Mouse (Mus musculus): ENCODE measurements at regions not wholly inside any gene's neighbourhood (a gene's known extent, or its start where the extent isn't known, plus 50 kb on each side); places are given as distances from the start of the nearest gene placed in this dataset.
"Not testable (repeated sequence)": the region's sequence is repeated elsewhere in the genome, so short reads cannot be mapped to it uniquely, and the experiment has no call there.

DNA sequence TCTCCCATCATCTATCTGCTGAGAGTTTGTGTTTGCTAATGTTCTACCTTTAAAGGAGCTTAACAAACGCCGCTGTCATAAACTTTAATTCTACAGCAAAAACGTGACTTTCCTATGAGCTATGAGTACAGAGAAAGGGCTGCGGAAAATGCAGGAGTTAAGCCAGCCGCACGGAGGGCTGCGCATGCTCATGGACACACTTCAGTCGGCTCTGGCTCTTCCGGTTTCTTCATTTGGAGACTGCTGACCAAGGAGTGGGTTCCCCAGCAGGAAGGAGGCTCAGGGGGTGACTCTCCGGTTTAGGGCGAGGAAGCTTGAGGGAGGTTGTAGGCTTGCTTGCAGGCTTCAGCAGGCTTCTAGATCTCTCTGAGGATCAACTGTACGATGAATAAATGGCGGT, 59.3 kb downstream of the Sox2 start:
- no peak for DNase-seq (ENCODE audit: low read depth, low spot score)

DNA sequence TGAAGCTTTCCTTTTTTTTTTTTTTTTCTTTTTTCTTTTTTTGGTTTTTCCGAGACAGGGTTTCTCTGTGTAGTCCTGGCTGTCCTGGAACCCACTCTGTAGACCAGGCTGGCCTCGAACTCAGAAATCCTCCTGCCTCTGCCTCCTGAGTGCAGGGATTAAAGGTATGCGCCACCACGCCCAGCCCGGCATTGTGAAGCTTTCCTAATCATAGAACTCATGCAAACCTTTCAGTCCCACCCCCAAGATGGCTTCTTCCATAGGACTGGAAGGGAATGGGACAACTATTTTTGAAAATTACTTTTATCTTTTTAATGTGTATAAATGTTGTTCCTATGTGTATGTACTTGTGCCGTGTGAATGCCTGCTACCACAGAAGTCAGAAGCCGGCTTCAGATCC, 61.9 kb downstream of the Sox2 start:
- not testable (repeated sequence) for DNase-seq (ENCODE audit: low read depth, low spot score)

DNA sequence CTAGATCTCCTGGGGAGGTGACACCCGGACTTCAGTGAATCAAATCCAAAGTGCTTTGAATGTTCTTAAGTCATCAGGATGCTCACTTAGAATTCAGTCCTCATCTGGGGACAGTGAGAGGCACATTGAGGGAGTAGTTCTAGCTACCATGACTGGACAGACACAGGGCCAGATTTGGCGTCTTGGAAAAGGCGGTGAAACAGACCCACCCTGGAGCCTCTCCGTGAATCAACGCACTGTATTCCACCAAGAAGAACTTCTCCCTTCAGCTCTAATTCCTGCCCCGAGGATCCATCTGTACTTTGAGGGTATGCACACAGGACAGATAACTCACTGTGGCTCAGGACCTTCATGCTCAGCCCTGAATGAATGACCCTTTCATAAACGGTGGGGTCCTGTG, 72.3 kb downstream of the Sox2 start:
- DNase-seq (ENCODE audit: low read depth, low spot score): no peak

DNA sequence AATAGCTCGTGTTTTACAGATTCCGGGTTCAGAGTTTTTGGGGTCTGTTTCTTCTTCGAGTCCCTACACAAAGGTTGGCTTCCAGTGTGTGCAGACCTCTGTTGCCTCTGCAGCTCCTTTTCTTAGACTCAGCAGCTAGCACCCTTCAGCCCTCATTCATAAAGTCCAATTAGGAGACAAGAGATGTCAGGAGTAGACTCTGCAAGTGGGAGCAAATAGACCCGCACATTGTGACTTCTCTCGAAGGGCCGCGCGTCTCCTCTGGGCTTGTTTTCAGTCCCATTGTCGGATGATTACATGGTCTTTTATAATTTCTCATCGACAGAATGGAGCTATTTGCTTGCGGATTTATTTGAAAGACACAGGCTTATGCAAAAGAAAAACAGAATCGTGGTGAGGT, 76.8 kb downstream of the Sox2 start:
- no peak for DNase-seq (ENCODE audit: low read depth, low spot score)

DNA sequence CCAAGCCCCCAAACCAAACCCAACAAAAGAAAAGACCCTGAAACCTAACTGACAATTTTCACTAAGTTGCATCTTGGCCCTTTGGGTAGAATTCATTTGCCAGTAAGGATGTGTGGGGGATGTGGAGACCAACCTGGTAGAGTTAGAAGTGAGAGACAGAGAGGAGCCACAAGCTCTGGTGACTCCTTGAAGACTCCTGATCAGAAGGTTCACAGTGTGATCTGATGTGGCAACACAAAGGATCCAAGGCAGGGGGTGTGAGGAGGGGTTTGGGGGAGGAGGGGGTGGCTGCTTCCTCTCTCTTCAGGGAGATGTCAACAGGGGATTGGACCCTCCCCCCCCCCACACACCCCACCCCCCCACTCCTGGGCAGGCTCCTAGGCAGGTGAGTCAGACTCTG, 78.1 kb downstream of the Sox2 start:
- no peak for DNase-seq (ENCODE audit: low read depth, low spot score)

DNA sequence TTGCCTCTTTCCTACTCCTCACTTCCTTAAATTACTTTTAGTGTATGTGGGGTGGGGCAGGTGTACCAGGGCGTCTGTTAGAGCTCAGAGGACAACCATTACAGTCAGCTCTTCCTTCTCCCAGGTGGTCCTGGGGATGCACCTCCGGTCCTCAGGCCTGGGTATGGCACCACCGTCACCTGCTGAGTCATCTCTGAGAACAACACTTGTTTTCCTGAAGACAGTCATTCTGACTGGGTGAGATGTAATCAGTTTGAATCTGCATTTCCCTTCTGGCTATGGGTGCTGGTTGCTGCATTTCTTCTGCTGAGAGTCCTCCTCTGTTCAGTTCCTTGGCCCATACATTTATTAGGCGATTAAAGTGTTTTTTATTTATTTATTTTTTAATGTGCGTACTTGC, 84.8 kb downstream of the Sox2 start:
- DNase-seq (ENCODE audit: low read depth, low spot score): peak; percentile 41

DNA sequence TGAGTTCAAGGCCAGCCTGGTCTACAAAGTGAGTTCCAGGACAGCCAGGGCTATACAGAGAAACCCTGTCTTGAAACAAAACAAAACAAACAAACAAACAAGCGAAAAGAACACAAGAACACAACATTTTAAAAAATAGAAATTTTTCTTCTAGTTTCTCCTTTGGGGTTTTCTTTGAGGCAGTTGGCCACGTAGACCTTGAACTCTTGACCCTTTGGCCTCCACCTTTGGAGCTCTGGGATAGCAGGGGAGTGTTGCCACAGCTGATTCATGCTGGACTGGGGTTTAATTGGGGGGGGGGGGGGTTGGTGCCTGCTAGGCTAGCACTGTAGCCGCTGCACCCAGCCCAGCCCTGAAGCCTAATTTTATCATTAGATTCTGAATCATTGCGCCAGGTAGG, 87.8 kb downstream of the Sox2 start:
- DNase-seq (ENCODE audit: low read depth, low spot score): no peak

DNA sequence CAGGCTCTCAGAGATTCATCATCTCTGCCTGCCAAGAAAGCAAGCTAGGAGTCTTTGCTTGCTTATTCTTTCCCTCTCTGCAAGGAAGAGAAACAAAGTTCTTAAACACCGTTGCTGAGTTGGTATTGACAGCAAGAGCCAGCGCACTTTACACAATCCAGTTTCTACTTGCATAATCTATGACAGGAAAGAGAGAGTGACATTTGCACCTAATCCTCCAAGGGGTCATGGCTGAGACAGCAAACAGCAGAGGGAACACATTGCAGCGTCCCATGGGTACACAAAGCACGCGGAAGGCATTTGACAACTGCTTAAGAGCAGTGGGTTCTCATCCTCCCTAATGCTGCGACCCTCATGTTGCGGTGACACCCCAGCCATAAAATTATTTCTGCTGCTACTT, 88.7 kb downstream of the Sox2 start:
- no peak for DNase-seq (ENCODE audit: low read depth, low spot score)

DNA sequence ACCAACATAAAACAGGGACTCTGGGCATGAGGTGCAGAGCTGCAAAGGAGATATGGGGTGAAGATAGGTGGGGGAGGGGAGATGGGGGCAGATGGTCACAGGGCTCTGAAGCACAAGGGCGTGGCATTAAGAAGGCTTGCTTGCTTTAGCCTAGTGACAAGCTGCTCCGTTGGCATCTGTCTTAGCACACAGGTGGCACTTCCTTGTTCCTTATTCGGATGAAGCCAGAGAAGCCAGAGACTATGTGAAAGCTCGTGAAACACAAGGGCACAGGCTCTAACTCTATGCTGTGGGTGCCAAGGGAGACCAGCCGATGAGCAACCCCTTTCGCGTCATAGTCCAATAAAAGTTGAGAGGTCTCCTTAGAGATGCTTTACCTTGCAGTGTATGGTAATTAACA, 89.5 kb downstream of the Sox2 start:
- no peak for DNase-seq (ENCODE audit: low read depth, low spot score)

DNA sequence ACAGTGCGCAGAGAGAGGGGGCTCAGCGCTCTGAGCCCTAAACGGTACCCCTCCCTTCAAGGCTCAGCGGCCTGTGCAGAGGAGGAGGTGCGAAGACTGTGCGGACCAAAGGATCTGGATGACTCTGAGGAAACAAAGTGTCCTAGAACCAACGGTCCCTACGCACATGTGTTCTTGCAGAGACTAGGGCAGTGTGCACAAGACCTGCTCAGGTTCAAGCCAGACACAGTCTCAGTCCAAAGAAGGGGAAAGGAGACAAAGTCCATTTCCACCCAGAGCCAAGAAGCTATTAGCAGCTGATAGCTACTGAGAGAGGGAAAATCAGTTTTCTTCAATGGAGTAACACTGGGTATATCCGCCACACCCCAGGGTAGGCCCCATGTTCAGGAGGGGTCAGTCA, 89.9 kb downstream of the Sox2 start:
- no peak for DNase-seq (ENCODE audit: low read depth, low spot score)

DNA sequence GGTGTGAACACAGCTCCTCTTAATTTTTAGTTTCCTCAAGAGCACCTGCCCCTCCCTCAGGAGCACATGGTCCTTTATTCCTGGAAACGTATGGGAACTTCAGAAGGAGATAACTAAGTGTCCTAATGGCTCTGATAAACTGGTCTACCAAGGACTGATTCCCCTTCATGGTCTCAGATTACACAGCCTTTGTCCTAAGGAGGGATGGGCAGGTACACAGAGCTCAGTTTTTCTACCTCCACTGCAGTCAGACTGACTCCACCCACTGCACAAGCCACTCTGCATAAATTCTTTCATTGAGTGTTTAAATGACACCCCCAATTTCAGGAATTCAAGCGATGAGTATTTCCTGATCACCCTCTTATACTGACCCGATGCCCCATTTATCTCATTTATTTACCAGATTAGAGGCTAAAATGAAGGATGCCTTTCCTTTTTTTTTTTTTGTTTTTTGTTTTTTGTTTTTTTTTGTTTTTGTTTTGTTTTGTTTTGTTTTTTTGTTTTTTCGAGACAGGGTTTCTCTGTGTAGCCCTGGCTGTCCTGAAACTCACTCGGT, 95.1 kb downstream of the Sox2 start:
- no peak for DNase-seq (ENCODE audit: low read depth, low spot score)

DNA sequence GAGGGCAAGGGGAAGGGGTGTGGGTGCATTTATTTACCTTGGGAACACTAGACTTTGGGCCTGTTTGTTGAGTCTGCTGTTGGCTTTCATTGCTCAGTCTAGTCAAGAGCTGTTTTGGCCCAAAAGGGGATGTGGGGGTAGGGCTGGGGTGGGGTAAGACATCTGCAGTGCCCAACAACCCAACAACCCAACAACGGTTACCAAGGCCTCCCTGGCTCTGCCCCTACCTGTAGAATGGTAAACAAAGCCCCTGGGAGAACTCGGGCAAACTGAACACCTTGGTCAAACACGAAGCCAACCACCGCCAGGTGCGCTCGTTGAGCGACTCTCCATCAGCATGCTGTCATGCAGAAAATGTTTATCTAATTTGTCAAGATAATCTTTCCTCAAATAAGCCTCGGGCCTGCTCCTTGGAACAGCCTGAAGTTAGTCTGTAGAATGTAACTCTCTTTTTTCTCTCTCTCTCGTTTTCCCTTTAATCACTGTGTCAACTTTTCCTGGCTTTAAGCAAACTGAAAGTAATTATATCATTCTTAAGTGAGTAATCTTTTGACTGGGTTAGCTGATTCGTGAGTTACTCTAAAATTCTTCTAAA, 97.4 kb downstream of the Sox2 start:
- DNase-seq (ENCODE audit: low read depth, low spot score): no peak

DNA sequence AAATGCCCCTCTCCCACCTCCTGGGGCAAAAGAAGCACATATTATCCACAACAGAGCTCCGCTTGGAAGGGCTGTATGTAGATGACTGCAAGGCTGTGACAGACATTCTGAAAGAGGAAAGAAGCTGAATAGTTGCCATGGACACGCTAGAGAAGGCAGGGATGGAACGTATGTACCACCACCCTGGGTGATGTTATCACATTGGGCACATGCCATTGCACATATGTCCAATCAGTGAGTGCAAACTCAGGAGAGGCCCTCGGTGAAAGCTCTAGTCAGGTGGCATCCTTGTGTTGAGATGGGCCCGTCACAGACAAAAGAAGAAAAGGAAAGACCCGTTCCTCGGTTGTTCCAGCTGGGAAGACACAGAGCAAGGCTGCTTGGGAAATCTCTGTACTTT, 99.8 kb downstream of the Sox2 start:
- no peak for DNase-seq (ENCODE audit: low read depth, low spot score)

DNA sequence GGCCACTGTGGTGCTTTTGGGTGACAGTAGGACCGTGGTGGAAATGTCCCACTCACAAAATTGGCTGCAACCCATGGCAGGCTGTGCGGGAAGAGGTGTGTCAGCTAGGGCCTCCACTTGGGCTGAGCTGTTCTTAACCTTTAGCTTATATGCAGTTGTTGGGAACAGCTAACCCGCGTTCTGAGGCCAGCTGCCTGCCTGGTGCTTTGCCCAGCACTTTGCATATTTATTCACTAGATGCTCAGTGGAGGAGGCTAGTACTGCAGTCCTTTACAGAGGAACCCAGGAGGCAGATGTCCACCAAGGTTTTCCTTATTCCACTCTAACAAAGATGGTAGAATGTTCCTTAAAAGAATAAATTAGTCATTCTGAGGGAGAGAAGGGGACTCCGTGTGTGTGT, 101.3 kb downstream of the Sox2 start:
- DNase-seq (ENCODE audit: low read depth, low spot score): peak; percentile 50

DNA sequence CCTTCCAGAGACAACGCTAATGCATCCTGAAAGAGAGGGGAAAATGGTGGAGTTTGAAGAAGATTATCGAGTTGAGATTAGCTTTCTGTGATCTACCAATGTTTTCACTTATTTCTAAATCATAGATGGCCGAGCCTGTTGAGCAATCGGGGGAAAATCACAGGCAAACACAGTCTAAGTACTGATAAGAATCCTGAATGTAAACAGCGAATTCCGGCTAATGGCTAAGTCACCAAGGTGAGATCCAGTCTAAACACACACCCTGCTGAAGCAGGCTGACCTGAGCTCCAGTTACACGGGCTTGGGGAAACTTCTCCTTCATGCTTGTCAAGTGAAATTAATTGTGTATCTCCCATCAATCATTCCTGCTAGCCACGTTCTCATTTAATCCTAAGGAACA, 103.4 kb downstream of the Sox2 start:
- DNase-seq (ENCODE audit: low read depth, low spot score): no peak

DNA sequence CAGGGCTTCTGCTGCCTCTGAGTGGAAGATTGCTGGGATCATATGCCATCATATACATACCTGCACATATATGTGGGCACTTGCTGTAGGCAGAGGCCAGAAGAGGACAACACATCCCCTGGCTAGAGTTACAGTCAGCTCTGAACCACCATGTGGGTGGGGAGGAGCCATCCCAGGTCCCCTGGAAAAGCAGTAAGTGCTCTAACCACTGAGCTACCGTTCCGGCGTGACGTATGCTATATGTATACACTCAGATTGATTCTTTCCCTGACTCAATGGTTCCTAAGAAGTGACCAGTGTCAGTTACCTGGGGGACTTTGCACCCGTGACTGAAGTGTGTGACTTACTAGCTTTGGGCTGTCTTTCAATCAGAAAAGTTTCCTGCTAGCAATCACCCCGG, 104.6 kb downstream of the Sox2 start:
- no peak for DNase-seq (ENCODE audit: low read depth, low spot score)

DNA sequence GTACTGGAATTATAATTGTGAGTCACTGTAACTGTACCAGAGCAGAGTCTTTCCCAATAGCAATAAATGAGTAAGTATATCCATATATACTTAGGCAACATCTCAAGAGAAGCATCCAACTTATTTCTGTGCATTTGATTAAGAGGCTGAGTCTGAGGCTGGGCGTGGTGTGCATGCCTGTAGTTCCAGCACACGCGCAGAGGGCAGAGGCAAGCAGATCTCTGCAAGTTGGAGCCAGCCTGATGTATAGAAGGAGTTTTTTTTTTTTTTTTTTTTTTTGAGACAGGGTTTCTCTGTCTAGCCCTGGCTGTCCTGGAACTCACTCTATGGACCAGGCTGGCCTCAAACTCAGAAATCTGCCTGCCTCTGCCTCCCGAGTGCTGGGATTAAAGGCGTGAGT, 105.1 kb downstream of the Sox2 start:
- DNase-seq (ENCODE audit: low read depth, low spot score): not testable (repeated sequence)

DNA sequence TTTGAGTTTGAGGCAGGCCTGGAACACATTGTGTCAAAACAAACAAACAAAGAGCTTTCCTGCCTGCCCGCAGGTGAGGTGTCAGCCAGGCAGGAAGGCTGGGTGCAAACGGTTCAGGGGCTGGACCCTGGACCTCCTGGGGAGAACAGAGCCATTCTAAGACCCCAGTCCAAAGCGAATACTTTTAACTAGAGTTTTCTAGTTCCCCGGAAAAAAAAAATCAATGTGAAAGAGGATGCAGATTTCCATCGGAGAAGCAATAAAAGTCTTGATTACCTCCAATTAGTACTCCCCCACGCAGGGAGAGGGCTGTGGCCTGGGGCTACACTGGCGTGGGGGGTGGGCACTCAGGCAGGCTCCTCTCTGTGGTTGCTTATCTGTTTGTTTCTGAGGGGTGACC, 106.4 kb downstream of the Sox2 start:
- no peak for DNase-seq (ENCODE audit: low read depth, low spot score)

DNA sequence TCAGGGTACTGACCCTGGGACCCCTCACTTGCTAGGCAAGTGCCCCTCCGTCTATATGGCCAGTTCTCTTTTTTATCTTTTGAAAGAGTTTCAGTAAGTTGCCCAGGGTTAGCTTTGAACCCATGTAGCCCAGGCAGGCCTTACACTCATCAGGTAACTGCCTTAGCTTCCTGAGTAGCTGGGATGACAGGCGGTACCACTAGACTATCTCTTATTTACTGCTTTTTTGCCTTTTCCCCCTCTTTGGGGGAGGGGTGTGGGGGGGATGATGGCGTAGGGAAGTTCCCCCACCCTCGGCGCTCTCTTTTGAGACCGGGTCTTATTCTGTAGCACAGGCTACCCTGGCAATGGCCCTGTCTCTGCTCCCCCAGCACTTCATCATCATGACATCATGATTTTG, 106.9 kb downstream of the Sox2 start:
- DNase-seq (ENCODE audit: low read depth, low spot score): no peak

DNA sequence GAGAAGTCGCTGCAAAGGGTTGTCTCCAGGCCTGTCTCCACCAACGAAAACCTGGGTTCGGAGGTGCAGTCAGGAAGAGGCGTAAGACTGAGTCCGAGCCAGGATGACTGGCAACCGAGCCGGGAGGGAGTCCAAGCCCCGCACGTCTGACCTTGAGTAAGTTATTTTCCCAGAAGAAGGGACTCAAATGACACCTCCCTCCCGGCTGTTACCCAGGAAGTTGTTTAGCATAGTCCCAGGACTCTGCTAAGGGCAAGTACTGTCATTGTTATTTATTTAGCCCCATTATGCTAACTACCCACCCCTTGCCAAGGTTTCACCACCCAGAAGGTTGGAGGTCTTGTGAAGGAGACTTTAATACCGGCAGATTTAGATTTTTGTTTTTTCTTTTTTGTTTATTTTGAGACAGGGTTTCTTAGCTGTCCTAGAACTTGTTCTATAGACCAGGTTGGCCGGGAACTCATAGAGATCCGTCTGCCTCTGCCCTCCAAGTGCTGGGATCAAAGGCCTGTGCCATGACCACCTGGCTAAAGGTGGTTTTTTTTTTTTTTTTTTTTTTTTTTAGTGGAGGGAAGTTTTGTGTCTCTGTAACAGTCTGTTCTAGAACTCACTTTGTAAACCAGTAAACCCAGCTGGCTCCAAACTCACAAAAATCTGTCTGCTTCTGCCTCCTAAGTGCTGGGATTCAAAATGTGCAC, 107.8 kb downstream of the Sox2 start:
- DNase-seq (ENCODE audit: low read depth, low spot score): no peak

DNA sequence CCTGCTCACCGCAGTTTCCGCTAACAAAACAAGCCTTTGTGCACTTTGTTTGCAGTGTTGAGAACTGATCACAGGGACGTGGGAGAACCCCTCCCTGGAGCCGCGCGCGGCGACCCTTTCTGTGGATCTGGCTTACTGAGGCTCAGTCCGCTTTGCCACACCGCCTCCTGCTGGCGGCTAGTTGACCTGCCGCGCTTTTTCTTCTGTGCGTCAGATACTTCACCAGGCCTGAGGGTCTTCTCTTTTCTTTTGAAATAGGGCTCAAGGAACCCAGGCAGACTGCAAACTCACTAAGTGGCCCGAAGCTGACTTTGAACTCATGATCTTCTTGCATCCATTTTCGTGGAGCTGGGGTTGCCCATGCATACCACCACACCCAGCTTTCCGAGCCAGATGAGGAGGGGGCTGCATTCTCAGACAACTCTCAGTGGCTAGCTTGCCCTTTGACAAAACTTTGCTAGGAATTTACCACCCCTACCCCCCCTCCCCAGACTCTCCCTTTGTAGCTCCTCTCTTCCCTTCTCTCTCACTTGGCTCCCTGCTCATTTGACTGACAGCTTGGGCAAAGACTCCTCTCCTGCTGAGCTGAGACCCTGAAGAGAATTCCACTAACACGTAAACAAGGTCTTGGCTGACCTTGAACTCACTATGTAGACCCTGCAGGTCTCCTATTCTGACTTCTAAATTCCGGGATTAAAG, 109.9 kb downstream of the Sox2 start:
- peak; percentile 5 for DNase-seq (ENCODE audit: low read depth, low spot score)

DNA sequence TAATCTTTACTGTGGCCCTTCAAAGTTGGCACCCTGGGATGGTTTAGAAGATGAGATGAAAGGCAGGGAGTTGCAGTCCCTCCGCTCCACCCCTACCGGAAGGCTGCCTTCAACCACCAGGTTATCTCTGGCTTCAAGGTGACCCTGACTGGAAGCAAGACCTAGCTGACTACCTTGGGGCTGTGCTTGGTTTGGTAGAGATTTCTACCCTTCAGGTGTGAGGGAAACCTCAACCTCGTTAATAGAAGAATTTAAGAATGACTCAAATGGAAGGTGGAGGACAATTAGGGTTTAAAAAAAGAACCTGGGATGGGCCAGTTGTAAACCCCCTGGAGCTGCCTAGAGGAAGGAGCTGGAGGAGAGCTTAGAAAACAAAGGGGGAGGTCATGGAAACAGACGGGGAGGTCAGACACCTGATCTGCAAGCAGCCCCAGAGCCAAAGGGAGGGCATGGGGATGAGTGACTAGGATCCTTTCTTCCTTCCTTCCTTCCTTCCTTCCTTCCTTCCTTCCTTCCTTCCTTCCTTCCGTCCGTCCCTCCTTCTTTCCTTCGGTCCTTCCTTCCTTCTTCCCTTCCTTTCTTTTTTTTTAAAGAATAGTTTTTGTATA, 111.1 kb downstream of the Sox2 start:
- DNase-seq (ENCODE audit: low read depth, low spot score): no peak

DNA sequence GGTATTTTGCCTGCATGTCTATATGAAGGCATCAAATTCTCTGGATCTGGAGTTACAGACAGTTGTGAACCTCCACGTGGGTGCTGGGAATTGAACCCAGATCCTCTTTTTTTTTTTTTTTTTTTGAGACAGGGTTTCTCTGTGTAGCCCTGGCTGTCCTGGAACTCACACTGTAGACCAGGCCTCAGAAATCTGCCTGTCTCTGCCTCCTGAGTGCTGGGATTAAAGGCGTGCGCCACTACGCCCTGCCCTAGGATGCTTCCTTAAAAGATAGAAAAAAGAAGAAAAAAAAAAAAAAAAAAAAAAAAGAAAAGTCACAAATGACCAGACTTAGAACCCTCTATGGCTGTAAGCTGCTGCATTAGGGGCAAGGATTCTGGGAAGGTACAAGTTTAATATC, 111.6 kb downstream of the Sox2 start:
- DNase-seq (ENCODE audit: low read depth, low spot score): no peak
